Mouse (Mus musculus): ENCODE results near the gene Ackr2. TPM values are rescaled to one million over a fixed set of nuclear protein-coding genes. Genes with fewer than 3 reads are reported as not detected.

Ackr2 gene
- polyA plus RNA-seq, 1 experiment from 2014 or later = 1.3 TPM

DNA sequence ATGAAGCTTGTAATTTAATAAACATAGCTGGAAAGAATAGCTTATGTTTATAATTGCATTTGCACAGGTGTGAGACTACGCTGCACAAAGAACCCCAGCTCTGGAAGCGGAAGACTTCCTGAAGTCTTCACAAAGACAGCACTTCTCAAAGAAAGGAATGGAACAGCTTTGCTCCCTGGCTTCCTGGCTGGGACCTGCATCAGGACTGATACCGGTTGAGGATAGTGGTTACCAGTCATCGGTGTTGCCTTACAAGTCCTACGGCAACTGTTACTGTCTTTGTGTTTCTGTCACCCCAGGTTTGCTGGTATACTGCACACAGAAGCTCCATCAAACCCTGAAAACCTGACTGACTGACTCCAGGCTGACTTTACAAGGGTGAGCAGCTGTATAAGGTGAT is 28.7 kb upstream of the Ackr2 start:
- no peaks in the 10 kb centered on the region for H3K36me3 ChIP-seq
- no peaks in the 10 kb centered on the region for H3K9me3 ChIP-seq
- 81% methylated on average over 5 of the region's 5 CpGs for WGBS
- peaks cover 10% of the 10 kb centered on the region for H3K4me1 ChIP-seq
- ATAC-seq (ENCODE audit: borderline replicate concordance, extremely low read depth, low FRiP score, low TSS enrichment) = no peak
- no peak overlapping the region for H3K9ac ChIP-seq
- no peak overlapping the region for H3K27ac ChIP-seq
- H3K4me2 ChIP-seq = no peak overlapping the region
- no peaks in the 10 kb centered on the region for H3K27me3 ChIP-seq
- H3K4me3 ChIP-seq = no peak overlapping the region

DNA sequence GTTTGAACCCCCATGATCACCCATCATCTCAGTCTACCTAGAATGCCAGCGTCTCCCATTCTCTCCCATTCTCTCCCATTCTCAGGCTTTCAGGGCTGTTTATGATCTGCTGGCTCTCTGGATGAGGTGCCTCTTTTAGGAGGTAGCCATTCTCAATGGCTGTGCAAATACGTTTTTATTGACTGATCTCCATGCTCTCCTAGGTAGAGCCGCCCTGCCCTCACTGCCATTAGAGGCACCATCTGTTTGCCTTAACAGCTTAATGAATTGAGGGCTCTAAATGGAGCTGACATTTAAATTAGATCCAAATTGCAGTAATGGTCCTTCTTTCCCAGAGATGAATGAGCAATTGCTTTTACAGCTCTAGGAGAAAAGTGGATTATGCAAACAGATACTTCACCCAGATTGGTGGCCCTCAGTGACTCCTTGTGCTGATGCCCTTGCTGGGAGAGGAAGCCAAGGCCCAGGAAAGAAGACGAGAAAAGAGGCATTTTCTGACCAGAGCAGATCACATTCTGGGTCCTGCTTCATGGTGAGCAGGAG is 28.1 kb upstream of the Ackr2 start:
- H3K4me2 ChIP-seq = no peak overlapping the region
- H3K27ac ChIP-seq = no peak overlapping the region
- no peaks in the 10 kb centered on the region for H3K9me3 ChIP-seq
- no peaks in the 10 kb centered on the region for H3K27me3 ChIP-seq
- peaks cover 10% of the 10 kb centered on the region for H3K4me1 ChIP-seq
- 59% methylated on average over 4 of the region's 4 CpGs for WGBS
- no peak overlapping the region for H3K9ac ChIP-seq
- H3K36me3 ChIP-seq = no peaks in the 10 kb centered on the region
- H3K4me3 ChIP-seq = no peak overlapping the region
- ATAC-seq (ENCODE audit: borderline replicate concordance, extremely low read depth, low FRiP score, low TSS enrichment) = no peak

DNA sequence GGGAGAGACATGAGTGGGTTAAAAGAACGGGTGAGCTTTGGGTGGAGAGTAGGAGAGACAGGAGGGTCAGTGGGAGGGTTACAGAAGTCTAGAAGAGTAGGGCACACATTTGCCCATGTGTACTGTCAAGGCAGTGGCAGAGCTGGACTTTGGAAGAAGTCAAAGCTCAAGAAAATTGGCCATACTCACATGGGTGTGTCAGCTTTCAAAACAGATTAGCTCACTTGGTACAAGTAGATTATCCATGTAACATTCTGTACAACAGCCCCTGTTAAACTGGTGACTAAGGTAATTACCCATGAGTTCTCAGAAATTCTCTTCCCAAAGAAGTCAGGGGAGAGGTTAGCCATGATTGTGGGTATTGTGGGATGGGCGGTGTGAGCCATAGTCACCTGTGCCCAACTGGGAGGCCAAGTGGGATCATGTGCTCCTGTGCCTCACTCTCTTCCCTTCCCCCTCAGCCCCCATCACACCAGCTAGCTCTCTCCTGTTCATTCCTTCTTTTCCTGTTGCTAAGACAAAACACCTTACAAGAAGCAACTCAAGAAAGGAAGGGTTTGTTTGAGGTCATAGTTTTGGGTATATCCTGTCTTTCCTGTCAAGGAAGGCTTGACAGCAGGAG is 26.0 kb upstream of the Ackr2 start:
- Histone ChIP-seq H3K4me1 (peaks cover 7% of the 10 kb centered on the region; the same call in 1 of the 2 replicates), H3K9ac (no peak overlapping the region), H3K9me3 (no peaks in the 10 kb centered on the region), H3K27me3 (no peaks in the 10 kb centered on the region), H3K4me2 (no peak overlapping the region), H3K36me3 (no peaks in the 10 kb centered on the region), H3K27ac (no peak overlapping the region), H3K4me3 (no peak overlapping the region)
- 80% methylated on average over 2 of the region's 2 CpGs for WGBS
- no peak for ATAC-seq (ENCODE audit: borderline replicate concordance, extremely low read depth, low FRiP score, low TSS enrichment)

- no peak overlapping the region for H3K9ac ChIP-seq
- H3K4me2 ChIP-seq = no peak overlapping the region
Observed at GRCm38 (mm10) chr9:121873578-121873977, 24.6 kb upstream of the Ackr2 start.

GRCm38 (mm10) chr9:121877052-121877740 is 21.0 kb upstream of the Ackr2 start:
- H3K36me3 ChIP-seq = no peaks in the 10 kb centered on the region
- H3K4me1 ChIP-seq = peaks cover 2% of the 10 kb centered on the region
- H3K4me3 ChIP-seq = no peak overlapping the region
- H3K9ac ChIP-seq = no peak overlapping the region
- ATAC-seq (ENCODE audit: borderline replicate concordance, extremely low read depth, low FRiP score, low TSS enrichment) = 0 out of 2 replicates have a peak, but pooled peaks have one; percentile 28
- no peak overlapping the region for H3K4me2 ChIP-seq
- WGBS = 9% methylated on average over 3 of the region's 3 CpGs
- no peaks in the 10 kb centered on the region for H3K9me3 ChIP-seq
- H3K27me3 ChIP-seq = no peaks in the 10 kb centered on the region
- no peak overlapping the region for H3K27ac ChIP-seq

More at GRCm38 (mm10) chr9:121873578-121873977, 24.6 kb upstream of the Ackr2 start:
- Histone ChIP-seq H3K27me3 (no peaks in the 10 kb centered on the region), H3K36me3 (no peaks in the 10 kb centered on the region), H3K27ac (no peak overlapping the region), H3K4me3 (no peak overlapping the region), H3K4me1 (peaks cover 2% of the 10 kb centered on the region; the same call in 1 of the 2 replicates), H3K9me3 (no peaks in the 10 kb centered on the region)
- ATAC-seq (ENCODE audit: borderline replicate concordance, extremely low read depth, low FRiP score, low TSS enrichment) = no peak

DNA sequence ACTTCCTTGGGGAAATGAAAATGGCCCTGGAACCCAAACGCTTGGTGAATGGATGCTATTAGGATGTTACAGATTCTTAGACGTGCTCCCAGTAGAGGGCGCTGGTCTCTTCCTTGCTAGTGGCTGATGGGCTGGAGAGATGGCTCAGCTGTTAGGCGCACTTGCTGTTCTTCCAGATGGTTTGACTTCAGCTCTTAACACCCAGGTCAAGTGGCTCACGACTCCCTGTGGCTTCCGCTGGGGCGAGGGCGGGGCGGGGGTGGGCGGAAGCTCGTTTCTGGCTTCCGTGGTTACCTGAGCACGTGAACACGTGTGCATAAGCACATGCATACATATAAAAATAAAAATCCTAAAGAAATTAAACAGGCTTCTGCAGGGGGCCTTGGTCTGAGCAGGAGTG is 17.3 kb upstream of the Ackr2 start:
- Histone ChIP-seq H3K4me1 (peaks cover 2% of the 10 kb centered on the region), H3K4me3 (no peak overlapping the region), H3K27me3 (no peaks in the 10 kb centered on the region), H3K27ac (no peak overlapping the region), H3K36me3 (no peaks in the 10 kb centered on the region), H3K4me2 (peak overlapping the region; percentile 25; the same call in 1 of the 2 replicates), H3K9ac (no peak overlapping the region), H3K9me3 (no peaks in the 10 kb centered on the region)
- 17% methylated on average over 14 of the region's 14 CpGs for WGBS
- peak; percentile 35; the same call in 1 of the 2 replicates for ATAC-seq (ENCODE audit: borderline replicate concordance, extremely low read depth, low FRiP score, low TSS enrichment)

DNA sequence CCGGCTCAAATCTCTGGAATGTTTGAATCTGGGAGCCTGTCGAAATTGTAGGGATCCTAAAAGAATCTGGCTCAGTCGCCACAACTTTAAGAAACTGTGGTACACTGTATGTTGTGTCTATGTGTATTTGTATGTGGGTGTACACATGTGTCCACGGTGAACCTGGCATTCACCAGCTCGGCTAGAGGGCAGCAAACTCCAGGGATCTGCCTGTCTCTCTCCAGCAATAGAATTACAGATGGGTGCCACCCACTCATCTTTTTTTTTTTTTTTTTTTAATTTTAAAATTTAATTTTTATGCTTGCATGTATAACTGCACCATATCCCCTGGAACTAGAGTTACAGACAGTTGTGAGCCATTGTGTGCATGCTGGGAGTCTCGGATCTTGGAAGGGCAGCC is 16.9 kb upstream of the Ackr2 start:
- no peaks in the 10 kb centered on the region for H3K9me3 ChIP-seq
- H3K4me1 ChIP-seq = peaks cover 2% of the 10 kb centered on the region
- H3K36me3 ChIP-seq = no peaks in the 10 kb centered on the region
- no peak overlapping the region for H3K9ac ChIP-seq
- WGBS = 61% methylated on average over 6 of the region's 6 CpGs
- no peak overlapping the region for H3K4me2 ChIP-seq
- no peak overlapping the region for H3K4me3 ChIP-seq
- H3K27me3 ChIP-seq = no peaks in the 10 kb centered on the region
- no peak overlapping the region for H3K27ac ChIP-seq
- ATAC-seq (ENCODE audit: borderline replicate concordance, extremely low read depth, low FRiP score, low TSS enrichment) = no peak

DNA sequence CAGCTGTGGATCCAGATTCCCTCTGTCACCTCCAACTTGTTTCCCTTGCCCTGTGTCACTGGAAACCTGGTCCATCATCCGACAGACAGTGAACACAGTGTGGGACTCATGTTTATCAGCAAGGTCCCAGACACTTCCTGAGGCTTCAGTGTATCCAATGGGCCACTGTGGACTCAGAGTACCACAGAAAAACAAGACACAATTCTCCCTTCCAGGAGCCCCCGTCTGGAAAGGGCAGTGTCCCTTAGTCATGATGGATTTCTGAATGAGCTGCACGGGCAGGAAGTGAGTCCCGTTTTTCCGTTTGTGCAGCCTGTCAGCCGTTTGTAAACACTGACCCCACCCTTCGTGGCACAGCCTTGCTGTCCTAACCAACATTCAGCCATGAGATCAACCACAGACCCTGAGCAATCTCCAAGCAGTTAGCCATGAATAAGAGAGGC is 16.1 kb upstream of the Ackr2 start:
- Histone ChIP-seq H3K4me3 (no peak overlapping the region), H3K27ac (peak overlapping the region; percentile 37), H3K4me2 (no peak overlapping the region), H3K27me3 (no peaks in the 10 kb centered on the region), H3K36me3 (no peaks in the 10 kb centered on the region), H3K4me1 (peaks cover 2% of the 10 kb centered on the region), H3K9me3 (no peaks in the 10 kb centered on the region), H3K9ac (no peak overlapping the region)
- WGBS = 33% methylated on average over 7 of the region's 7 CpGs
- 0 out of 2 replicates have a peak, but pooled peaks have one; percentile 31 for ATAC-seq (ENCODE audit: borderline replicate concordance, extremely low read depth, low FRiP score, low TSS enrichment)

DNA sequence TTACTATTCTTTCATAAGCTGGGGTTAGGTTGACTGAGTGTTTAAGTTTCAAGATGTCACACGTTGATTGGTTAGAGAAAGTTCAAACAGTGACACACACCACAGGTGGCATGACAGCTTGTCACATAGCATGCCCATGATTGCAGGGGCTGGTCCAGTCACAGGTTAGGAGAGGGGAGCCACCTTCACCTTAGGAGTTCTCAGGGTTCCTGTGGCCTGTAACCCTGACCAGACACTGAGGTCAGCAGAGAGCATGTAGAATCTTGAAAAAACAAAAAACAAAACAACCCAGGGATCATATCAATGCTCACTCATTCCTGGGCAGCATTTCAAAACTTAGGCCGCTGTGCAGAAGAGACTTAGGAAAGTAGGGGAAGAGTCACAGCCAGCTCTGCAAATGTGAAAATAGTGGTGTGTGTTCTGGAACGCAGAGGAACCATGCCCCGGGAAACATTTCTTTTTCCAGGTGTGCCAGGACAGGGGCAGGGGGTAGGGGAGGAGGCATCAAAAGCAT is 8.2 kb upstream of the Ackr2 start:
- Histone ChIP-seq H3K27me3 (no peaks in the 10 kb centered on the region), H3K9ac (no peak overlapping the region), H3K4me2 (peak overlapping the region; percentile 49), H3K9me3 (no peaks in the 10 kb centered on the region), H3K36me3 (no peaks in the 10 kb centered on the region), H3K4me1 (peaks cover 17% of the 10 kb centered on the region), H3K4me3 (no peak overlapping the region), H3K27ac (no peak overlapping the region)
- no peak for ATAC-seq (ENCODE audit: borderline replicate concordance, extremely low read depth, low FRiP score, low TSS enrichment)
- 26% methylated on average over 4 of the region's 4 CpGs for WGBS

DNA sequence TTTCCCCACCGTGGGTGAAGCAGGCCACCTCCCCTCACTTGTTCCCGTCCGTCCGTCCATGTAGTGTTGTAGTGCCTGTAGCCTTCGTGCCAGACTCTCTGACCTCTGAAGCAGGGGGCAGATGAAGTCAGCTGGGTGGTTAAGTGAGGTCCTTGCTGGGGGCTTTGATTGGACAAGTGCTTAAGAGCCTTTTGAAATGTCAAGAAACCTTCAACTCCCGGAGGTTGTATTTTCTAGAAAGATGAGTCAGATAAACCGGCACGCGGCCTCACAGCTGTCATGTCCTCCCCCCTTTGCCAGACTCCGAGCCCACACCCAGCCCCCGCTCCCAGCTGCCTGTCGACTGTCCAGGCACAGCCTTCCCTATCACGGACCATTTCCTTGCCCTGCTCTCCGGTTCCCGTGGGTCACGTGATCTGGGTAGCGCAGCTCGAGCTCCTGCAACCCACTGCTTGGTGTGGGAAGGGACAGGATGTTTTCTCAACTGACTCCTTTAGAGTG is 7.7 kb upstream of the Ackr2 start:
- Histone ChIP-seq H3K4me2 (peak overlapping the region; percentile 49), H3K27me3 (no peaks in the 10 kb centered on the region), H3K9ac (no peak overlapping the region), H3K4me3 (peak overlapping the region; percentile 12; the same call in 1 of the 2 replicates), H3K27ac (peak overlapping the region; percentile 31; the same call in 1 of the 2 replicates), H3K4me1 (peaks cover 22% of the 10 kb centered on the region), H3K9me3 (no peaks in the 10 kb centered on the region), H3K36me3 (no peaks in the 10 kb centered on the region)
- peak; percentile 78 for ATAC-seq (ENCODE audit: borderline replicate concordance, extremely low read depth, low FRiP score, low TSS enrichment)
- WGBS = 3% methylated on average over 18 of the region's 18 CpGs

DNA sequence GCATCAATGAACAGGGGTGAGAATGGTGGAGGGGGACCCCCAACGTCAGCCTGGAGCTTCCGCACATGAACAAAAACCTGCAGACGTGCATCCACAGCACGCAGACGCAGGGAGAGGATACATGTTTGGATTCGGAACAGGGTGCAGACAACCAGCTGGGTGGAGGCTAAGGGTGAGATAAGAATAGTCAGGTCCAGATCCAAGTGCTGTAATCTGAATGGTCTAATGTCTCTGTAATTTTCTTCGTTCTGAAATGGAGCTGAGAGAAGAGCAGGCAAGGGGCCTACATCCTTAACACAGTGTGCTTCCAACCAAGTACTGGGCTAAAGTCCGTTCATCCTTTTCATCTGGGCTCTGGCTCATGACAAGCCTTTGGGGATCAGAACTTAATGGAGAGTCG is 6.9 kb upstream of the Ackr2 start:
- Histone ChIP-seq H3K4me2 (no peak overlapping the region), H3K36me3 (no peaks in the 10 kb centered on the region), H3K27ac (no peak overlapping the region), H3K9ac (no peak overlapping the region), H3K9me3 (no peaks in the 10 kb centered on the region), H3K4me1 (peaks cover 26% of the 10 kb centered on the region), H3K4me3 (no peak overlapping the region), H3K27me3 (no peaks in the 10 kb centered on the region)
- 89% methylated on average over 9 of the region's 9 CpGs for WGBS
- no peak for ATAC-seq (ENCODE audit: borderline replicate concordance, extremely low read depth, low FRiP score, low TSS enrichment)

All from lung, embryonic 15.5 days (tissue).